Mouse (Mus musculus) bone marrow macrophage, adult 2 months (primary cell): ENCODE data around the gene Traf1.

ENCODE experiments used
- CTCF ChIP-seq: IDR thresholded peaks from 2 replicates; pipeline ENCODE4 v1.5.1; 2012; ENCODE audit warnings: low read depth, mild to moderate bottlenecking, low read length, moderate library complexity
- POLR2A ChIP-seq: IDR thresholded peaks from 2 replicates; pipeline ENCODE4 v1.6.1; 2012; ENCODE audit warnings: mild to moderate bottlenecking, low read depth, low read length, borderline replicate concordance

GRCm38 (mm10) chr2:34913218-34914068 lies 48.1 kb downstream of the Traf1 start, which contains the start of gene Phf19:
- no peak for TF ChIP-seq CTCF
- TF ChIP-seq POLR2A, result no peak
